Mouse (Mus musculus) 3T3-L1 (cell line): ENCODE measurements at regions not wholly inside any gene's neighbourhood (a gene's known extent, or its start where the extent isn't known, plus 50 kb on each side); places are given as distances from the start of the nearest gene placed in this dataset.

Experiments
- DNase-seq: peaks from one replicate; pipeline ENCODE4 v3.0.0-alpha.2; 2015; ENCODE audit warnings: low read depth, low spot score

DNA sequence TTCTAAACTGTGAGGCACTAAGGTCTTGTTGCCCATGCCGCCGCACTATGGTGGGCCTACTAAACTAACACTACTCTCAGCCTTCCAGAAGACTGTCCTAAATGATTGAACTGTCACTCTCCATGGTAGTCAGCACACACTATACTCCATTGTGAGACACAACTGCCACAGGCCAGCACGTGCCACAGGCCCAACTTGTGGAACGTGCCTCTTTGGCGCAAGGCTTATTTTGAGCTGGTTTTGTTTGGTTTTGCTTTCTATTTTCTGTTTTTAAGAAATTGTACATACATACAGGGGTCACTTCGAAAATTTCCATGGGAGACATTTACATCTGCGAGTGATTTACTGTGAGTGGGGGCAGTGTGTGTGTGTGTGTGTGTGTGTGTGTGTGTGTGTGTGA lies 126.8 kb upstream of the 3110018I06Rik start:
- DNase-seq = no peak

DNA sequence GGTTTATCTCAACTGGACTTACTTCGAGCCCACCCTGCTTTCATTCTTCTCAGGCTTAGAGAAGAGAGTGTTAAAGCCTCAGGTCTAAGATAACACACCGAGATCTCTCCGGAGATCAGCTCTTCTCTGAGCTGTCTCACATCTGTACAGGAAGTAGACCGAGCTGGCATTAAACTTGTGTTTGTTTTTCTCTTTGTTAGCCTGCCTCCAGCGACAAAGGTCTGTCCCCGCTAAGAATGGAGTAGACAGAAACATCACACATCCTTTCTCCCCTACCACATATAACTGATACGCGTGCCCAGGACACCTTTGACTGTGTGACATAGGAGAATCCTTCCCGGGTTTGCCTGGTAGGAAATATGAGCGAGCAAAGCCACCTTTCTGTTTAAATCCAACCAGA lies 126.3 kb upstream of the 3110018I06Rik start:
- DNase-seq = no peak

DNA sequence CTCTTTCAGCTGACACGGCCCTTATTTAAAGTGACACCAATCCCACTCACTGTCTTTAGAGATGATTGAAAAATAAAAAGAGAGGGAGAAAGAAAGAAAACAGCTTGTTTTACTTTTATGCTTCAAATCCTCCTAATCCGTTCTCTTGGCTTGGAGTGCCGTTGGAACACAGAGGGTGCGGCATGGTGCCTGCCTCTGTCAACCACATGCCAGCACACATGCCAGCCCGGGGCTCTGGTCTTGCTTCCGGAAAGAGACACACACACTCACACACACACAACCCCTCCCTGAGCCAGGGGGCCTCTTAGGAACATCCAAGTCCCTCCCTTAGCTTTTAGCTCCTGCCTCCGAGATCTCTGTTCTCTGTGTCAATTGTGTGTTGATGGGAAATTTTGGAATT lies 116.2 kb upstream of the 3110018I06Rik start:
- DNase-seq = no peak

DNA sequence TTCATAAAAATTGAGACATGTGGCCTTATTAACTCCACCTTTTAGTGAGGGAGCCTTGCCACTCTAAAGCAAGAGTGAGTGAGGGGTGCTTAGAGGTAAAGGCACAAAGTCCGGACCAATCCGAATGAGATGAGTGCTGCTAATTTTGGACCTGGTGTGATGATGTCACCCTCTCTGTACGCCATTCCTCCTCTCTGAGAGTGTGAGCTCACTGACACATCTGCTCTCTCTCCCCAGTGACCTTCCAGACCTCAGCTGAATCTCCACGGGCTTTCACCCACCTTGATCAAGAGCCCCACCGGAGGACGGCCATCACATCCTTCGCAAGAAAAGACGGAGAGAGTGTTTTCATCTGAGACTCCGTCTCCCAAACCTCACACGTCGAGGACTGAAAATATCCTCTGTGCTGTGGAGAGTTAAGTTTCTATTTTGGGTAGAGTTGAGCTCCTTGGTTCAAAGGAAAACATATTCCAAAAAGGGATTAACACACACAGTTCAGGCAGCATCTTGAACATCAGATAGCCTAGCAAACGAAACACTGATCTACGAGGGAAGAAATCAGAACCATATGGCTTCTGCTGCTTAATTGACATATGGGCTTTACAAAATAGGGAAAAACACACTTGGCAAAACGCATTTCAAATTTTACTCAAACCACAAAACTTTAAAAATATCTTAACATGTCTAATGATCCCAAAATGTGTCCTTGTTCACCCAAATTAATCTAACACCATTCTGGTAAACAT lies 96.2 kb upstream of the 3110018I06Rik start:
- DNase-seq = no peak

DNA sequence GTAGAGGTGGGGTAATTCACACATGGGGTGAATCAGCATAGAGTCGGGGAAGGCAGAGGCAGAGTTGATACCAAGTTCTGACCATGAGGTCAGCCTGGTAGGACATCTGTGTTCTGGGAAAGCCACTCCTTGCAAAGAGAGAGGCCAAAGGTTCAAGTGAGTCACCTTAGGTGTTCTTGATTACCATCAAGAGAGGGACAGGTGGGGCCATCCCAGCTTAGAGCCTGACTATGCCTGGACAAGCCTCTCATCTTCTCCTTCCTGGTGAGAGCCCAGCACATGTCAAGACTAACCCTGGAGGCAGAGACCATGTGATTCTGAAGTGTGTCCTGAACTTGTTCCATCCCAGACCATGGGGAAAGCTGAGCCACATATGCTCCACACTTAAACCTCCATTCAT lies 94.0 kb upstream of the 3110018I06Rik start:
- no peak for DNase-seq

DNA sequence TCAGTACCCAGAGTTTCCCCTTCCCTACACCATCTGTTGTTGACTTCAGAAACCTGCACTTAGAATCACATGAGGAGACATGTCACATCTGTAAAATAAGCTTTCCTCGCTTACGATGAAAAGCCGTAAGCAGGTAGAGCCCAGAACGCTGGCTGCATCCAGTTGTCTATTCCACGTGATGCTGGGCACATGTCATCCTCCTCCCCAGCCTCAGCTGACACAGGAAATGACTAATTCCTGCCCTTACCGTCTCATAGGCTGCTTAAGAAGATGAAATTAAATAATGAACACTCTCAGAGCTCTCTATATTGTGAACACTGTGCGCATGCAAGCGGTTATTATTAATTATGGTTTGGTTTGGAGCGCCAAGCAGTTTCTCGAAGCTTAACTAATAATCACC lies 83.6 kb upstream of the 3110018I06Rik start:
- DNase-seq = no peak

DNA sequence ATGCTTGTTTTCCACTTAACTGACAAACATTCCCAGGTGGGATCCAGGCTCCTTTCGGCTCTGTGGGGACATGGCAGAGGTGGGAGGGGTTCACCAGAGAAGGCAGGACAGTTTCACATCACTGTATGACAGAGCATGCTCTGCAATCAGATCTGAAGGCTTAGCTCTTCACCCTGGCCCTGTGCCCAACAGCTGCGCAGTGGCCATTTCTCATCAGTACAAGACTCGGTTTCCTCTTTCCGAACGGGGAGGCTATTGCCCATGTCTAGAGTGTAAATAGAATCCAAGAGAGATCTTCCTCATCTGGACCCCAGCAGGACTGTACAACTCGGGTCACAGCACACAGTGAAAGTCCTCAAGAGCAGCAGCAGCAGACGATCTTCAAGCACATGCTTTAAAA lies 64.5 kb upstream of the 3110018I06Rik start:
- no peak for DNase-seq

DNA sequence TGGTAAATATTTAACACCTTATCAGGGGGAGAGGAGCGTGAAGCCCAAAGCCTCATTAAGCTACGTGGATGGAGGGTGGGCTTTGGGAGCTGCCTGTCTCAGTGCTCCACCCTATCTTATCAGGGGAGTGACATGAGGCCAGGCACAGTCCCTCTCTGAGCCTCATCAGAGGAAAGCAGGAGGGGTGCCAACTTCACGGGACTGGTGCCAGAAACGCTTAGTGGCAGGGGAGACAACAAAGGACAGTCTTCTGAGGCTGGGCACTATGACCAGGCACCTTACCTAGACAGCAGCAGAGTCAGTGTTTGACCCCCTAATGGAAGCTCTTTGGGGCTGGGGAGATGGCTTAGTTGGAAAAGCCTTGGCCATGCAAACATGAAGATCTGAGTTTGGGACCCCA lies 49.9 kb upstream of the 3110018I06Rik start:
- DNase-seq = no peak
